In the genomic region with DNA sequence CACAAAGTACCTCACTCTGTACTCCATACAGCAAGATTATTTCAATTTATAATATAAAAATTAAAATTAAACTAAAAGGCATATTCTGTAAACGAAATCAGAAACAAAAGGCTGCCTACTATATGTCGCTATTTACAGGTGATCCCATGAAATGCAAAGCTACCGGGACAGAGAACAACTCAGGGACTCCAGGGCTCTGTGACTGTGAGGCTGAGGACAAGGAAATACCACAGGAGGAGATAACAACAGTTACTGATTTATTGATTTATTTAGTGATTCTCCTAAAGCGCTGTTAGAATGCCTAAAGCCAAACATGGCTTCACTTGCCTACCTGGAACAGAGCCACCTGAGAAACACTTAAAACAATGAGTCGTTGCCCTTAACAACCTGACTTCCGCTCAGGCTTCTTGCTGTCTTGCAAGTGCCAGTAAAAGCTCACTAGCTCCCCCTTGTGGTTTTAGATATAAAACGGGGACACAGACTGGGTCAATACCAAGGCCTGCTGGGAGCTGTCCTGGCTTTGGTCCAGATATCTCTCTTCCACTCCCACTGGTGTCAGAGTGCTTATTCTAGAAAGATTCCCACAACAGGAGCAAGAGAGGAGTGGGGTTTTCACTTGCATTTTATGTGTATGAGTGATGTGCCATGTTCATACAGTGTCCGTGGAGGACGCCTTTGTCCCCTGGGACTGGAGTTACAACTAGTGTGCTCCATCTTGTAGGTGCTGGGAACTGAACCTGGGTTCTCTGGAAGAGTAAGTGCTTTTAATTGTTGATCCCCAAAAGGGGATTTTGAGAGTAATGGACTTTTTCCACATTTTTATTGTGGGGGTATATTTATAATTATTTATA, we compare ENCODE assay signal across 8 mouse cellular contexts. TPM values are rescaled to one million over a fixed set of nuclear protein-coding genes. Genes with fewer than 3 reads are reported as not detected.
DNase-seq lines count a peak whose midpoint lies in the region; ATAC-seq lines count a peak whose summit lies in the region.

No protein-coding gene starts in this region.

- DNase-seq in R1 (ENCODE audit: low read depth, low spot score), result peak; percentile 99
- peak; percentile 61 for DNase-seq in cerebellum, adult 8-10 months
- peak; percentile 28 to 36 for DNase-seq in frontal cortex, postnatal 14 days (ENCODE audit: low spot score in 2 of 2)
- DNase-seq in layer of hippocampus, postnatal 14 days (ENCODE audit: low spot score in 2 of 2), result peak; percentile 62 to 87
- DNase-seq in lung, postnatal 14 days, result peak; percentile 75
- peak; percentile 87 for DNase-seq in retina, postnatal 7 days (ENCODE audit: low read depth, low spot score)
- DNase-seq in urinary bladder, postnatal 36 days (ENCODE audit: low spot score in 2 of 2), result peak; percentile 35 to 56

- no peaks in the 10 kb centered on the region for H3K9me3 ChIP-seq in hindbrain, embryonic 15.5 days

- no peaks in the 10 kb centered on the region for H3K36me3 ChIP-seq in hindbrain, embryonic 15.5 days

- peak overlapping the region; percentile 31; the same call in 1 of the 2 replicates for H3K4me2 ChIP-seq in hindbrain, embryonic 15.5 days

- H3K4me3 ChIP-seq in hindbrain, embryonic 15.5 days, result no peak overlapping the region

- no peak overlapping the region for H3K9ac ChIP-seq in hindbrain, embryonic 15.5 days

- ATAC-seq in hindbrain, embryonic 15.5 days (ENCODE audit: low FRiP score, low read depth), result peak; percentile 74; the same call in 1 of the 2 replicates

- no peak overlapping the region for H3K27ac ChIP-seq in hindbrain, embryonic 15.5 days (replicated peaks)

- H3K27me3 ChIP-seq in hindbrain, embryonic 15.5 days, result no peaks in the 10 kb centered on the region

- 32% methylated on average over 9 of the region's 9 CpGs for WGBS in hindbrain, embryonic 15.5 days

- H3K4me1 ChIP-seq in hindbrain, embryonic 15.5 days (replicated peaks), result peaks cover 5% of the 10 kb centered on the region; the same call in 1 of the 2 replicates

RNA-seq across cellular contexts. Expression of a gene that starts 27.5 kb away (rescaled TPM):
- polyA plus RNA-seq in hindbrain, embryonic 15.5 days (2015; fragmentation: Nextera tagmentation; extraction: Ambion mirVana), result 123 and 126 TPM in 2 replicates
- total RNA-seq in layer of hippocampus, postnatal 14 days (2021), result 10 to 100 TPM; 78.5 to 79.8 TPM

RNA-seq across cellular contexts. Expression of a gene that starts 30.9 kb away (rescaled TPM):
- 4.3 and 5.2 TPM in 2 replicates for polyA plus RNA-seq in hindbrain, embryonic 15.5 days (2015; fragmentation: Nextera tagmentation; extraction: Ambion mirVana)
- 1 to 10 TPM; 8.5 to 9.8 TPM for total RNA-seq in layer of hippocampus, postnatal 14 days (2021)

RNA-seq across cellular contexts. Expression of a gene that starts 32.5 kb away (rescaled TPM):
- polyA plus RNA-seq in hindbrain, embryonic 15.5 days (2015; fragmentation: Nextera tagmentation; extraction: Ambion mirVana), result 10.3 and 10.7 TPM in 2 replicates
- total RNA-seq in layer of hippocampus, postnatal 14 days (2021), result 1 to 10 TPM; 3.6 to 6.2 TPM

Comparison
In these comparisons a context has a peak if more than half of its experiments do, and no peak if none do; other contexts are left out.
1. DNase-seq: peak in every context shown above with its lines; median percentile 99 in R1; 87 in retina, postnatal 7 days; 75 in lung, postnatal 14 days; 74 in layer of hippocampus, postnatal 14 days; 61 in cerebellum, adult 8-10 months; 46 in urinary bladder, postnatal 36 days; 32 in frontal cortex, postnatal 14 days.